Mouse (Mus musculus) liver, embryonic 13.5 days (tissue): Measurements from ENCODE around the gene Bok. TPM values are rescaled to one million over a fixed set of nuclear protein-coding genes. Genes with fewer than 3 reads are reported as not detected.
"Not testable (repeated sequence)": the region's sequence is repeated elsewhere in the genome, so short reads cannot be mapped to it uniquely, and the experiment has no call there.

Experiments
- ATAC-seq: fragments of 200-750 bp; cut with Nextera tagmentation; 2 replicates; pipeline ENCODE4 v1.8.0; 2017; ENCODE audit warnings: low read depth, mild to moderate bottlenecking, moderate number of reproducible peaks, moderate library complexity
- DNase-seq: peaks from one replicate; pipeline ENCODE4 v3.0.0; 2022
- H3K27ac ChIP-seq: fragments of 300-500 bp; sonication (generic); 2 replicates; pipeline ENCODE4 v1.5.1; 2015; ENCODE audit warnings: moderate library complexity, mild to moderate bottlenecking, inconsistent platforms
- H3K27me3 ChIP-seq: fragments of 300-500 bp; sonication (generic); 2 replicates; pipeline ENCODE4 v1.6.1; 2015; ENCODE audit warnings: mild to moderate bottlenecking, inconsistent platforms
- H3K36me3 ChIP-seq: fragments of 300-500 bp; sonication (generic); 2 replicates; pipeline ENCODE4 v1.6.1; 2015; ENCODE audit warnings: mild to moderate bottlenecking, inconsistent platforms
- H3K4me1 ChIP-seq: fragments of 300-500 bp; sonication (generic); replicated peaks from 2 replicates; pipeline ENCODE4 v1.6.1; 2015; ENCODE audit warnings: inconsistent platforms
- H3K4me2 ChIP-seq: fragments of 300-500 bp; sonication (generic); 2 replicates; pipeline ENCODE4 v1.6.1; 2015; ENCODE audit warnings: inconsistent platforms, mild to moderate bottlenecking, moderate library complexity
- H3K4me3 ChIP-seq: fragments of 300-500 bp; sonication (generic); replicated peaks from 2 replicates; pipeline ENCODE4 v1.5.1; 2015; ENCODE audit warnings: mild to moderate bottlenecking, inconsistent platforms
- H3K9ac ChIP-seq: fragments of 300-500 bp; sonication (generic); 2 replicates; pipeline ENCODE4 v1.6.1; 2015; ENCODE audit warnings: mild to moderate bottlenecking, inconsistent platforms
- H3K9me3 ChIP-seq: fragments of 300-500 bp; sonication (generic); replicated peaks from 2 replicates; pipeline ENCODE4 v1.6.1; 2016; ENCODE audit warnings: inconsistent platforms
- WGBS: fragments of 180-500 bp; shearing (Covaris S2); methylation state at CpG from one replicate; pipeline ENCODE4 v1.1.7; 2015; ENCODE audit not compliant: insufficient replicate concordance; 5-methylcytosine and 5-hydroxymethylcytosine counted together
- polyA plus RNA-seq: library from polyadenylated mRNA; unstranded; fragments of >200 nt; fragmentation: Nextera tagmentation; extraction: Ambion mirVana; gene quantifications from 2 replicates; pipeline ENCODE4 v1.2.1, GENCODE M21; 2015

The Bok gene
- 3.6 and 5.0 TPM in 2 replicates for polyA plus RNA-seq

DNA sequence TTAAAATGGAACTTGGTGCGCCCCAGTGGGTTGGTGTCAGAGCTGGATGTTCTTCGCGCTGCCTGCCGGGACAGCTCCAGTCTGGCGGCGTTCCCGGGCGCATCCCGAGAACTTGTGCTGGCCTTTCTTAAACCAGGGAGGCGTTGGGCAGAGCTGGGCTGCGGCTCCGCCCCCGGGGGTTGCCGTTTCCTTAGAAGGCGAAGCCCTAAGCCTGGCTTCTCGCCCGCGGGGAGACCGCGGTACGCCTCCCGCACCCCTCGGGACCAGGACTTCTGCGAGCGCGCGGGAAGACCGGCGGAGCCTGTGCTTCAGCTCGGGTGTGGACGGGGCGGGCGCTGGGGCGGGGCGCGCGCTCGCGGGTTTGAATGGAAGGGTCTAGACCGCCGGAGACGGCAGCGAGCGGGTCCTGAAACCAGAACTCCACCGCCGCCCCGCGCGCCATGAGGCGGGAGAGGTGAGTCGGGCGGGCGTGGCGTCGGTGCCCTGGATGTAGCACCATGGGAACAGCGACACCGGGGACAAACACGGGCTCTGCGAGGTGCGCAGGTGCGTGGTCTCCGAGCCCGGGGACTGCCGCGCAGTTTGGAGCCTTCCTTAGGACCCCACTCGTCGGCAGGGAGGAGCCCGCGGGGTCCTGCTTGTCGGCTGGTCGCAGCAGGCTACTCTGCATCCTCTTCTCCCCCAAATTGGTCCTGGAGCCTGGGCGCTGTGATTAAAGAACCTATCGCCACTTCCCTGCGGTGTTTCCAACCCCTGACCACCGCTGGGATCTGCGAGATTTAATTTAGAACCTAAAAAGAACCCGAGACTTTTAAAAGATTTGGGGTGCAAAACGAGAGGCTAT lies at the start of gene Bok:
Gene Bok, plus strand, starts transcription at position 260 of the 844 bp plus-strand sequence.
- ATAC-seq (0 out of 2 replicates have a peak, but pooled peaks have one; percentile 9), DNase-seq (no peak)
- WGBS: under 1% methylated on average over 78 of the region's 78 CpGs
- Histone ChIP-seq H3K27ac (no peak within 1 kb of the TSS), H3K4me2 (peak within 1 kb of the TSS; percentile 67), H3K9me3 (no peaks in the 10 kb centered on the region), H3K36me3 (no peaks in the 10 kb centered on the region), H3K9ac (0 out of 2 replicates have a peak within 1 kb of the TSS, but pooled peaks have one; percentile 22), H3K4me3 (peak within 1 kb of the TSS; percentile 54), H3K27me3 (peaks cover 54% of the 10 kb centered on the region), H3K4me1 (peaks cover 11% of the 10 kb centered on the region; the same call in 1 of the 2 replicates)

DNA sequence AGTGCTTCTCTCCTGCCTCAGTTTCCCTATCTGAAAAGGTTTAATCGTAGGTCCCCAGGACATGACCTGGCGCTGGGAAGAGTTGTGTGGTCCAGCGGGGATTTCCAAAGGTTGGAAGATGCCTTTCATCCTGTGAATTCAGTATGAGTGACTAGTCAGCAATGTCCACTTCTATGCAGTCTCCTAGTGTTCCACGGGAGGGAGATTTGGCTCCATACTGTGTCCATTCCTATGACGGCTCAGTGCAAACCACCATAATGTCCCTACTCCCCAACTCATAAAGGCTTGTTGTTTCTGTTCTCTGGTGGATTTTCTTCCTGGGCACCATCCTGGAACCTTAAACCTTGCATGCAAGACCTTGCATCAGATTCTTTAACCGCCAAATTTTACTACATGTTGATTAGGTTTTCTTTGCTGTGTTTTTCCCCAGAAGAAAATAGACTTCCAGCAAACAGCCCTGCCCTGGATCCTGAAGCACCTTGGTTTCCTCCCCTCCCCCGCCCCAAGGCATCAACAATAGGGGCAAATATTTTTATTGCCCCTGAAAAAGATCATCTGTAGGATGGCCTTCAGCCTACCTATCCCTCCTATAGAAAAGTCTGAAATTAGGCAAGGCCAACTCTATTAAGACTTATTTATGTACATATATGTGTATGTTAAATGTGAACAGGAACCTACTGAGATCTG lies 49.1 kb upstream of the Bok start:
- Histone ChIP-seq H3K27me3 (no peaks in the 10 kb centered on the region), H3K4me1 (peaks cover 39% of the 10 kb centered on the region), H3K36me3 (0 out of 2 replicates have a peak, but pooled peaks cover 3% of the 10 kb centered on the region), H3K27ac (peak overlapping the region; percentile 80), H3K9me3 (no peaks in the 10 kb centered on the region), H3K9ac (peak overlapping the region; percentile 79), H3K4me2 (peak overlapping the region; percentile 96), H3K4me3 (peak overlapping the region; percentile 97)
- DNase-seq (no peak), ATAC-seq (no peak)
- WGBS: 25% methylated on average over 7 of the region's 7 CpGs

GRCm38 (mm10) chr1:93641978-93642377 lies 43.5 kb upstream of the Bok start:
- Histone ChIP-seq H3K27ac (no peak overlapping the region), H3K36me3 (no peaks in the 10 kb centered on the region), H3K9ac (no peak overlapping the region), H3K9me3 (no peaks in the 10 kb centered on the region), H3K4me3 (no peak overlapping the region), H3K4me2 (no peak overlapping the region), H3K27me3 (no peaks in the 10 kb centered on the region), H3K4me1 (no peaks in the 10 kb centered on the region)
- WGBS: 63% methylated on average over 2 of the region's 2 CpGs
- ATAC-seq: no peak
- DNase-seq: no peak

GRCm38 (mm10) chr1:93642692-93643091 lies 42.8 kb upstream of the Bok start:
- Histone ChIP-seq H3K9me3 (no peaks in the 10 kb centered on the region), H3K27ac (no peak overlapping the region), H3K36me3 (no peaks in the 10 kb centered on the region), H3K27me3 (no peaks in the 10 kb centered on the region), H3K4me2 (no peak overlapping the region), H3K9ac (no peak overlapping the region), H3K4me1 (no peaks in the 10 kb centered on the region), H3K4me3 (no peak overlapping the region)
- WGBS: 66% methylated on average over 2 of the region's 2 CpGs
- DNase-seq: no peak
- ATAC-seq: no peak

DNA sequence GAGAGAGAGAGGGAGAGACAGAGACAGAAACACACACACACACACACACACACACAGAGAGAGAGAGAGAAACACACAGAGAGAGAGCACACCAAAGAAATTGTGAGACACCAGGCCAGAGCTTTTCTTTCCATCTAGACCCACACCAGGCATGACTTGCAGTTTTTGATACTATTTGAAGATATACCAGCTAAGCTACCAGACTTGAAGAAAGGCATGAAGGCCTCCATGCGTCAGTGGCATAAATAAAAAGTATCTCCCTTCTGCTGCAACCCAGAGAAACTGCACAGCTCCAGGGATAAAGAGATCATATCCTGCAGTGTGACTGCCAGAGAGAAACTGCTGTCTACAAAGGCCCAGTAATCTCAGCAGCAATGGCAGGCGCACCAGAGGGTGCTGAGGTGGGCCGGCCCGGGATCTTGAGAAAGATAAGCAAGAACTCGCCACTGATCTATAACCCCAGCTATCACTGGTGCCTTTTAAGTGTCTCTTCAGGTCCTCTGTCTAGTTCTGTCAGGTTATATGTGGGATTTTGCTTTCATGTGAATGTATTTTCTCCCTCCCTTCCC lies 35.8 kb upstream of the Bok start:
- H3K4me3 ChIP-seq: no peak overlapping the region
- H3K4me1 ChIP-seq: peaks cover 7% of the 10 kb centered on the region
- no peak overlapping the region for H3K27ac ChIP-seq
- no peak for DNase-seq
- H3K9me3 ChIP-seq: no peaks in the 10 kb centered on the region
- WGBS: 33% methylated on average over 5 of the region's 5 CpGs
- no peaks in the 10 kb centered on the region for H3K36me3 ChIP-seq
- no peak for ATAC-seq
- H3K27me3 ChIP-seq: no peaks in the 10 kb centered on the region
- no peak overlapping the region for H3K9ac ChIP-seq
- no peak overlapping the region for H3K4me2 ChIP-seq

- ATAC-seq: no peak
- H3K27ac ChIP-seq: no peak overlapping the region
- H3K4me3 ChIP-seq: no peak overlapping the region
- WGBS: 15% methylated on average over 2 of the region's 2 CpGs
- no peak overlapping the region for H3K4me2 ChIP-seq
- H3K4me1 ChIP-seq: peaks cover 6% of the 10 kb centered on the region
- no peak for DNase-seq
- no peak overlapping the region for H3K9ac ChIP-seq
- no peaks in the 10 kb centered on the region for H3K27me3 ChIP-seq
- H3K9me3 ChIP-seq: no peaks in the 10 kb centered on the region
- H3K36me3 ChIP-seq: no peaks in the 10 kb centered on the region
Measured at GRCm38 (mm10) chr1:93654275-93654674, 31.2 kb upstream of the Bok start.

DNA sequence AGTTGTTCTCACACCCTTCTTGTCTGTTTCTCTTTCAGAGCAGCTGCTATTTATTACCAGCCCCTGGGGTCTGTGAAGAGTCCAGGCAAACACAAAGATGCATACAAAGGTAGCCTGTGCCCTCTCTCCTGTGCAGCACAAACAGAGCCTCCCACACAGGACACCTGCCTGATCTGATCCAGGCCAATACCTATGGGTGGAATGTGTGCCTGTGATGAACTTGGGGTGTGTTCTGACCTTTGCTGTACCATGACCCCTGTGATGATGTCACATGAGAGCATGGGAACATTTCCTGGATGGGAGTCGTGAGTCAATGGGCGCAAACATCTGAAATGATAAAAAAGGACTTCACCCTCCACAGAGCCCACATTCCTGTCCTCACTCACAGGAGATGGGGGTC lies 30.7 kb upstream of the Bok start:
- H3K36me3 ChIP-seq: no peaks in the 10 kb centered on the region
- H3K27me3 ChIP-seq: no peaks in the 10 kb centered on the region
- no peak overlapping the region for H3K9ac ChIP-seq
- H3K27ac ChIP-seq: no peak overlapping the region
- no peak overlapping the region for H3K4me2 ChIP-seq
- ATAC-seq (0 out of 2 replicates have a peak, but pooled peaks have one; percentile 45), DNase-seq (no peak)
- H3K4me3 ChIP-seq: no peak overlapping the region
- no peaks in the 10 kb centered on the region for H3K9me3 ChIP-seq
- 51% methylated on average over 2 of the region's 2 CpGs for WGBS
- H3K4me1 ChIP-seq: peaks cover 2% of the 10 kb centered on the region

DNA sequence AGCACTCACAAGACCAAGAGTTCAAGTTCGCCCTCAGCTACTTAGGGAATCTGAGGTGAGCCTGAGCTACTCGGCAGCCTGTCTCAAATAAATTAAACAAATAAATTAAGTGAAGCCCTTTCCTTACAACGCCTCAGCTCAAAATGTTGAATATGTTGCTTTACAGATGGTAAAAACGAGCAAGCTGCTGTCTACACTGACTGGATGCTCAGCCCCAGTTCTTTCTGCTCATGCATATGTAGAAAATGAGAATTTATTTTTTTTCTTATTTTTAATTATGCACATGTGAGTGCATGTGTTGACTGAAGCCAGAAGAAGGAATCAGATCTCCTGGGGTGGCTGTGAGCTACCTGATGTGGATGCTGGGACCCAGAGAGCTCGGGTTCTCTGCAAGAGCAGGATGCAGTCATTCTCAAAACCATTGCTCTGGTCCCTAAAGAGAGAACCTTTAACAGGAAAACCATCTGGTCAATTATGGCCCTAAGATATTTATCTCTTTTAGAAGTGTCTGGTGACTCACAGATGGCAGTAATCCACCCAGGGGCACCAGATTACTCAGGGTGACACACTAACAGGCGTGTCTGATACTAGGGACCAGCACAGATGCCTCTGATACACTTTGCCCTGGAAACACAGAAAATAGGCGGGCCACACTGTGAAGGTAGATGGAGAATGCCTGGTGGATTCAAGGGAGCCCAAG lies 29.0 kb upstream of the Bok start:
- Histone ChIP-seq H3K27ac (no peak overlapping the region), H3K36me3 (no peaks in the 10 kb centered on the region), H3K9me3 (no peaks in the 10 kb centered on the region), H3K4me3 (no peak overlapping the region), H3K4me1 (no peaks in the 10 kb centered on the region), H3K4me2 (no peak overlapping the region), H3K27me3 (no peaks in the 10 kb centered on the region), H3K9ac (no peak overlapping the region)
- DNase-seq (no peak), ATAC-seq (no peak)
- 49% methylated on average over 7 of the region's 7 CpGs for WGBS

- Histone ChIP-seq H3K4me1 (no peaks in the 10 kb centered on the region), H3K4me3 (no peak overlapping the region), H3K36me3 (no peaks in the 10 kb centered on the region), H3K9me3 (no peaks in the 10 kb centered on the region), H3K9ac (no peak overlapping the region), H3K27ac (no peak overlapping the region), H3K4me2 (no peak overlapping the region), H3K27me3 (no peaks in the 10 kb centered on the region)
- 62% methylated on average over 5 of the region's 5 CpGs for WGBS
- ATAC-seq: no peak
- DNase-seq: no peak
Measured at GRCm38 (mm10) chr1:93657025-93657360, 28.5 kb upstream of the Bok start.

GRCm38 (mm10) chr1:93658559-93658958 lies 26.9 kb upstream of the Bok start, which contains the start of gene Stk25:
TSS of gene Stk25 (minus strand) at chr1:93658659.
- H3K4me1 ChIP-seq, H3K27me3 ChIP-seq, H3K4me3 ChIP-seq, H3K4me2 ChIP-seq, DNase-seq, H3K9me3 ChIP-seq, H3K36me3 ChIP-seq, ATAC-seq, H3K9ac ChIP-seq, H3K27ac ChIP-seq: not testable (repeated sequence)
